Mouse (Mus musculus) liver, embryonic 13.5 days (tissue): ENCODE data around the gene Dnpep. TPM values are rescaled to one million over a fixed set of nuclear protein-coding genes. Genes with fewer than 3 reads are reported as not detected.
A peak's percentile ranks its signal among the peaks of the same experiment; 100 is the strongest.

ENCODE experiments used
- ATAC-seq: fragments of 200-750 bp; cut with Nextera tagmentation; 2 replicates; pipeline ENCODE4 v1.8.0; 2017; ENCODE audit warnings: low read depth, mild to moderate bottlenecking, moderate number of reproducible peaks, moderate library complexity
- DNase-seq: peaks from one replicate; pipeline ENCODE4 v3.0.0; 2022
- H3K27ac ChIP-seq: fragments of 300-500 bp; sonication (generic); 2 replicates; pipeline ENCODE4 v1.5.1; 2015; ENCODE audit warnings: moderate library complexity, mild to moderate bottlenecking, inconsistent platforms
- H3K27me3 ChIP-seq: fragments of 300-500 bp; sonication (generic); 2 replicates; pipeline ENCODE4 v1.6.1; 2015; ENCODE audit warnings: mild to moderate bottlenecking, inconsistent platforms
- H3K36me3 ChIP-seq: fragments of 300-500 bp; sonication (generic); 2 replicates; pipeline ENCODE4 v1.6.1; 2015; ENCODE audit warnings: mild to moderate bottlenecking, inconsistent platforms
- H3K4me1 ChIP-seq: fragments of 300-500 bp; sonication (generic); replicated peaks from 2 replicates; pipeline ENCODE4 v1.6.1; 2015; ENCODE audit warnings: inconsistent platforms
- H3K4me2 ChIP-seq: fragments of 300-500 bp; sonication (generic); 2 replicates; pipeline ENCODE4 v1.6.1; 2015; ENCODE audit warnings: inconsistent platforms, mild to moderate bottlenecking, moderate library complexity
- H3K4me3 ChIP-seq: fragments of 300-500 bp; sonication (generic); replicated peaks from 2 replicates; pipeline ENCODE4 v1.5.1; 2015; ENCODE audit warnings: mild to moderate bottlenecking, inconsistent platforms
- H3K9ac ChIP-seq: fragments of 300-500 bp; sonication (generic); 2 replicates; pipeline ENCODE4 v1.6.1; 2015; ENCODE audit warnings: mild to moderate bottlenecking, inconsistent platforms
- H3K9me3 ChIP-seq: fragments of 300-500 bp; sonication (generic); replicated peaks from 2 replicates; pipeline ENCODE4 v1.6.1; 2016; ENCODE audit warnings: inconsistent platforms
- WGBS: fragments of 180-500 bp; shearing (Covaris S2); methylation state at CpG from one replicate; pipeline ENCODE4 v1.1.7; 2015; ENCODE audit not compliant: insufficient replicate concordance; 5-methylcytosine and 5-hydroxymethylcytosine counted together
- polyA plus RNA-seq: library from polyadenylated mRNA; unstranded; fragments of >200 nt; fragmentation: Nextera tagmentation; extraction: Ambion mirVana; gene quantifications from 2 replicates; pipeline ENCODE4 v1.2.1, GENCODE M21; 2015

The Dnpep gene
- polyA plus RNA-seq = 53.1 and 58.0 TPM in 2 replicates

- ATAC-seq = peak; percentile 95
- under 1% methylated on average over 91 of the region's 92 CpGs for whole genome bisulfite sequencing
These were observed at the start of gene Dnpep for GRCm38 (mm10) chr1:75317241-75318201. Dnpep (minus strand) TSS chr1:75317990.

DNA sequence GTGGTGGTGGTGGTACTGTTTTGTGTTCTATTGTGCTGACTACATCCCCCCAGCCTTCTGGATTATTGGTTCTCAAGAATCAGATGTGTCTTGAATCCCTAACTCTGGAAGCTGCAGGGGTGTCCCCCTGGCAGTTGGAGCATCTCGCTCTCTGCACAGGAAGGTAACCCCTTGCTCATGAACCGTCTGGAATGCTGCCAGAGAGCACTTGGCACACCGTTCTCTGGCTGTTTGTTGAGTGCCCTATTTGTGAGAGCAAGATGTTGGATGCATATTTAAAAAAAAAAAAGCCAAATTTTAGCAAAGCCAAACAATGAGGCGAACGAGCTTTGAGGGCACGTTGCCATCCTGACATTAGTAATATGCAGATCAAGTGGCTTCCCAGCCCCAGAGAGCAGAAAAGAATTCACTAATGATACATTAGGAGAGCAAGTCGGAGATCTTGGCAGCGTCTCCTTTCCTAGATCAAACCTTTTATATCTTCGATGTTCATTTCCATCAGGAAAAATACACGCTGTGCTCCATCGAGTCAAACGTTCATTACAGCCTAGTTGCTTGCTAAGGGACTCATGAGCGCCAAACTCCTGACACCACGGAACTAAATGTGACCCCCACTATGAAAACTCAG lies 47.8 kb upstream of the Dnpep start:
- Histone ChIP-seq H3K27me3 (peaks cover 44% of the 10 kb centered on the region), H3K27ac (no peak overlapping the region), H3K9me3 (no peaks in the 10 kb centered on the region), H3K4me1 (peaks cover 16% of the 10 kb centered on the region), H3K36me3 (no peaks in the 10 kb centered on the region), H3K4me3 (no peak overlapping the region), H3K4me2 (no peak overlapping the region), H3K9ac (no peak overlapping the region)
- no peak for DNase-seq
- no peak for ATAC-seq
- 63% methylated on average over 14 of the region's 14 CpGs for WGBS

More at GRCm38 (mm10) chr1:75317241-75318201, at the start of gene Dnpep:
- DNase-seq = peak; percentile 100
- peak within 1 kb of the TSS; percentile 95 for H3K4me2 ChIP-seq
- H3K9ac ChIP-seq = peak within 1 kb of the TSS; percentile 82
- no peaks in the 10 kb centered on the region for H3K9me3 ChIP-seq
- H3K27ac ChIP-seq = peak within 1 kb of the TSS; percentile 93
- H3K4me3 ChIP-seq = peak within 1 kb of the TSS; percentile 81
- no peaks in the 10 kb centered on the region for H3K27me3 ChIP-seq
- H3K4me1 ChIP-seq = peaks cover 44% of the 10 kb centered on the region
- H3K36me3 ChIP-seq = peaks cover 29% of the 10 kb centered on the region

DNA sequence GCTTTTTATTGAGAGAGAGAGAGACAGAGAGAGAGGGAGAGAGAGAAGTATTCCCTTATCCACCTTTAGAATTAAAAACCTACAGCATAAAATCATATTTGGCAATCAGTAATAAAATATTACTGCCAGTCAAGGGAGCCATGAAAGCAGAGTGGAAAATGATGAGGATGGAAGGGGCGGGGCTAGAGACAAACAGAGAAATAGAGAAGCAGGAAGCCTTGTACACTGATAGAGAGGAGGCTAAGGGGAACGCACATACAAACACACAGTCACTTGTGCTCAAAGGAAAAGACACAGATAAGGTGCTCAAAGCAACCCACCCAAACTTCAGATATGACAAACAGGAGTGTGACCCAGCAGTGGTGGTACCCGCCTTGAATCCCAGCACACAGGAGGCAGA lies 46.1 kb upstream of the Dnpep start:
- H3K27me3 ChIP-seq = peaks cover 47% of the 10 kb centered on the region
- H3K27ac ChIP-seq = no peak overlapping the region
- H3K4me2 ChIP-seq = no peak overlapping the region
- WGBS = 30% methylated on average over 3 of the region's 3 CpGs
- H3K36me3 ChIP-seq = no peaks in the 10 kb centered on the region
- no peak overlapping the region for H3K9ac ChIP-seq
- 0 out of 2 replicates have a peak, but pooled peaks cover 8% of the 10 kb centered on the region for H3K4me1 ChIP-seq
- no peak overlapping the region for H3K4me3 ChIP-seq
- H3K9me3 ChIP-seq = no peaks in the 10 kb centered on the region
- no peak for ATAC-seq
- DNase-seq = no peak

GRCm38 (mm10) chr1:75361750-75362149 lies 44.0 kb upstream of the Dnpep start:
- no peak overlapping the region for H3K4me3 ChIP-seq
- WGBS = 19% methylated on average over 4 of the region's 4 CpGs
- H3K27me3 ChIP-seq = peaks cover 60% of the 10 kb centered on the region
- H3K9me3 ChIP-seq = no peaks in the 10 kb centered on the region
- 0 out of 2 replicates have a peak, but pooled peaks cover 8% of the 10 kb centered on the region for H3K4me1 ChIP-seq
- DNase-seq = no peak
- no peak overlapping the region for H3K4me2 ChIP-seq
- H3K27ac ChIP-seq = no peak overlapping the region
- no peaks in the 10 kb centered on the region for H3K36me3 ChIP-seq
- ATAC-seq = no peak
- no peak overlapping the region for H3K9ac ChIP-seq

GRCm38 (mm10) chr1:75361123-75361522 lies 43.3 kb upstream of the Dnpep start:
- 0 out of 2 replicates have a peak overlapping the region, but pooled peaks have one; percentile 48 for H3K4me2 ChIP-seq
- H3K36me3 ChIP-seq = no peaks in the 10 kb centered on the region
- 37% methylated on average over 4 of the region's 4 CpGs for WGBS
- no peak overlapping the region for H3K27ac ChIP-seq
- H3K27me3 ChIP-seq = peaks cover 60% of the 10 kb centered on the region
- no peak for ATAC-seq
- 0 out of 2 replicates have a peak, but pooled peaks cover 8% of the 10 kb centered on the region for H3K4me1 ChIP-seq
- H3K9ac ChIP-seq = no peak overlapping the region
- no peak overlapping the region for H3K4me3 ChIP-seq
- DNase-seq = no peak
- no peaks in the 10 kb centered on the region for H3K9me3 ChIP-seq

DNA sequence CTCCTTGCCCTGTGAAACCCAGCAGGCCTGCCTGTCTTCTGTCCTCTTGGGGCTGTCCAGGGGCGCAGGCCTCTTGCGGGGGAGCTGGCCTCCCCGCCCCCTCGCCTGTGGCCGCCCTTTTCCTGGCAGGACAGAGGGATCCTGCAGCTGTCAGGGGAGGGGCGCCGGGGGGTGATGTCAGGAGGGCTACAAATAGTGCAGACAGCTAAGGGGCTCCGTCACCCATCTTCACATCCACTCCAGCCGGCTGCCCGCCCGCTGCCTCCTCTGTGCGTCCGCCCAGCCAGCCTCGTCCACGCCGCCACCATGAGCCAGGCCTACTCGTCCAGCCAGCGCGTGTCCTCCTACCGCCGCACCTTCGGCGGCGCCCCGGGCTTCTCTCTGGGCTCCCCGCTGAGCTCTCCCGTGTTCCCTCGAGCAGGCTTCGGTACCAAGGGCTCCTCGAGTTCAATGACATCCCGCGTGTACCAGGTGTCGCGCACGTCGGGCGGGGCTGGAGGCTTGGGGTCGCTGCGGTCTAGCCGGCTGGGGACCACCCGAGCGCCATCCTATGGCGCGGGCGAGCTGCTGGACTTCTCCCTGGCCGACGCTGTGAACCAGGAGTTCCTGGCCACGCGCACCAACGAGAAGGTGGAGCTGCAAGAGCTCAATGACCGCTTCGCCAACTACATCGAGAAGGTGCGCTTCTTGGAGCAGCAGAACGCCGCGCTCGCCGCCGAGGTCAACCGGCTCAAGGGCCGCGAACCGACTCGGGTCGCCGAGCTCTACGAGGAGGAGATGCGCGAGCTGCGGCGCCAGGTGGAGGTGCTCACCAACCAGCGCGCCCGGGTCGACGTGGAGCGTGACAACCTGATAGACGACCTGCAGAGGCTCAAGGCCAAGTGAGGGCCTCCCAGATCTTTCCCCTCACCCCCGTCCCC lies 42.6 kb upstream of the Dnpep start, which contains the start of gene Des:
TSS of gene Des (plus strand) at position 218 of the 920 bp plus-strand sequence.
- 0 out of 2 replicates have a peak within 1 kb of the TSS, but pooled peaks have one; percentile 13 for H3K9ac ChIP-seq

DNA sequence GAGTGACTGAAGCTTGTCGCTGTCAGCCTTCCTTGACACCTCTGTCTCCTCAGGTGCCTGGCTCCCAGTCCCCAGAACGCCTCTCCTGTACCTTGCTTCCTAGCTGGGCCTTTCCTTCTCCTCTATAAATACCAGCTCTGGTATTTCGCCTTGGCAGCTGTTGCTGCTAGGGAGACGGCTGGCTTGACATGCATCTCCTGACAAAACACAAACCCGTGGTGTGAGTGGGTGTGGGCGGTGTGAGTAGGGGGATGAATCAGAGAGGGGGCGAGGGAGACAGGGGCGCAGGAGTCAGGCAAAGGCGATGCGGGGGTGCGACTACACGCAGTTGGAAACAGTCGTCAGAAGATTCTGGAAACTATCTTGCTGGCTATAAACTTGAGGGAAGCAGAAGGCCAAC lies 41.6 kb upstream of the Dnpep start:
- 62% methylated on average over 13 of the region's 13 CpGs for WGBS
- Histone ChIP-seq H3K9me3 (no peaks in the 10 kb centered on the region), H3K4me3 (no peak overlapping the region), H3K4me2 (no peak overlapping the region), H3K9ac (no peak overlapping the region), H3K36me3 (no peaks in the 10 kb centered on the region), H3K4me1 (0 out of 2 replicates have a peak, but pooled peaks cover 8% of the 10 kb centered on the region), H3K27me3 (peaks cover 60% of the 10 kb centered on the region), H3K27ac (no peak overlapping the region)
- ATAC-seq = no peak
- DNase-seq = no peak

More for the DNA sequence above, 42.6 kb upstream of the Dnpep start, which contains the start of gene Des:
- DNase-seq (no peak), ATAC-seq (no peak)
- Histone ChIP-seq H3K36me3 (no peaks in the 10 kb centered on the region), H3K4me3 (peak within 1 kb of the TSS; percentile 34), H3K27ac (no peak within 1 kb of the TSS), H3K27me3 (peaks cover 60% of the 10 kb centered on the region), H3K4me1 (0 out of 2 replicates have a peak, but pooled peaks cover 8% of the 10 kb centered on the region), H3K4me2 (peak within 1 kb of the TSS; percentile 48), H3K9me3 (no peaks in the 10 kb centered on the region)
- WGBS = 5% methylated on average over 80 of the region's 80 CpGs

- Histone ChIP-seq H3K27me3 (peaks cover 54% of the 10 kb centered on the region), H3K36me3 (no peaks in the 10 kb centered on the region), H3K4me2 (no peak overlapping the region), H3K4me3 (no peak overlapping the region), H3K4me1 (0 out of 2 replicates have a peak, but pooled peaks cover 8% of the 10 kb centered on the region), H3K9ac (no peak overlapping the region), H3K27ac (no peak overlapping the region), H3K9me3 (no peaks in the 10 kb centered on the region)
- ATAC-seq = no peak
- 62% methylated on average over 4 of the region's 4 CpGs for WGBS
- DNase-seq = no peak
These were observed 40.2 kb upstream of the Dnpep start for GRCm38 (mm10) chr1:75358009-75358408.

DNA sequence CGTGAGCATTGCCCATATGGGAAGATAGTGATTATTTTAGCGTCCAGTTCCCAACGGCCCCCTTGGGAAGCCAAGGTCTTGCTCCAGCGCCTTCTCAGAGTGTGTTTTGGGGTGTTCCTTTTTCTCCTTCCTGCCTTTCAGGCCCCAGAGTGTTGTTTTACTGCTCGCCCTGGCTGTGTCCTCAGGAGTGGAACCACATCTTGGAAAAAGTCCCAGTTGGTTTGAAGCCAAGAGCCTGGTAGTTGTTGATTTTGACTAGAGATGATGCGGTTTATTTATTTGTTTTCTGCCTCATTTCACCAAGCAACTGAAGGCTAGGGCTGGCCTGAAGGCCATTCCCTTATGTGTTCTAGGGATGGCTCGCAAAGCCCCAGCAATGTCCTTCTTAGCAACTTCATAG lies 39.5 kb upstream of the Dnpep start:
- Histone ChIP-seq H3K9me3 (no peaks in the 10 kb centered on the region), H3K4me2 (no peak overlapping the region), H3K4me3 (no peak overlapping the region), H3K4me1 (0 out of 2 replicates have a peak, but pooled peaks cover 8% of the 10 kb centered on the region), H3K9ac (no peak overlapping the region), H3K27me3 (peaks cover 50% of the 10 kb centered on the region), H3K27ac (no peak overlapping the region), H3K36me3 (no peaks in the 10 kb centered on the region)
- no peak for ATAC-seq
- 54% methylated on average over 7 of the region's 7 CpGs for WGBS
- DNase-seq = no peak

GRCm38 (mm10) chr1:75349275-75349674 lies 31.5 kb upstream of the Dnpep start:
- no peak for ATAC-seq

More at GRCm38 (mm10) chr1:75349275-75349674, 31.5 kb upstream of the Dnpep start:
- Histone ChIP-seq H3K27me3 (peaks cover 22% of the 10 kb centered on the region), H3K4me1 (peaks cover 7% of the 10 kb centered on the region; the same call in 1 of the 2 replicates), H3K27ac (no peak overlapping the region), H3K9me3 (no peaks in the 10 kb centered on the region), H3K4me2 (no peak overlapping the region), H3K36me3 (no peaks in the 10 kb centered on the region), H3K4me3 (no peak overlapping the region), H3K9ac (no peak overlapping the region)
- DNase-seq = no peak
- WGBS = 34% methylated on average over 5 of the region's 5 CpGs
